Mouse (Mus musculus) adrenal gland (tissue): ENCODE data around the gene Dirc2.

Experiments
- intact Hi-C: fragments of 180-260 bp; cut with DNase I; formaldehyde crosslinking; loops from one replicate; pipeline ENCODE4 v1.15.1; 2025

The Dirc2 gene

GRCm38 (mm10) chr16:35740943-35741342, 28.2 kb downstream of the Dirc2 start:
- intact Hi-C loops, result loop anchor here (5.0 kb wide), 1 partner anchor 41 kb away; no protein-coding TSS in a partner anchor

DNA sequence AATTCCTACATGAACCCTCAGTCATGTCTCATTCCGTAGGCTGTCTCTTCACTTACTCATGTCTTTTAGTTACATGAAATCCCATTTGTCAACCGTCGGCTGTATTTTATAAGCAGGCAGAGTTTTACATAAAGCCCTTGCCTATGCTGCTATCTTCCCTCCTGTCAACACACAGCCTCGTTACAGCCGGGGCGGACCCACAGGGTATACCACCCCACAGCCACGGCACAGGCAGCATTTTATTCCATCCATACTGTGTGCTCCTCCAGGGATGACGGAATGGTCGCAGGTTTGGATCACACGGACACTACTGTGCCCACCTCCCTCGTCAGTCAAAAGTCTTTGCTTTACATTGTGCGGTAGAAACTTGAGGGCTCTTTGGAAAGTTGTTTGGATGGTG, 28.8 kb downstream of the Dirc2 start:
- intact Hi-C loops, result loop anchor here (5.0 kb wide), 1 partner anchor 42 kb away; no protein-coding TSS in a partner anchor

GRCm38 (mm10) chr16:35739548-35739947, 29.6 kb downstream of the Dirc2 start:
- intact Hi-C loops, result no loop called here

DNA sequence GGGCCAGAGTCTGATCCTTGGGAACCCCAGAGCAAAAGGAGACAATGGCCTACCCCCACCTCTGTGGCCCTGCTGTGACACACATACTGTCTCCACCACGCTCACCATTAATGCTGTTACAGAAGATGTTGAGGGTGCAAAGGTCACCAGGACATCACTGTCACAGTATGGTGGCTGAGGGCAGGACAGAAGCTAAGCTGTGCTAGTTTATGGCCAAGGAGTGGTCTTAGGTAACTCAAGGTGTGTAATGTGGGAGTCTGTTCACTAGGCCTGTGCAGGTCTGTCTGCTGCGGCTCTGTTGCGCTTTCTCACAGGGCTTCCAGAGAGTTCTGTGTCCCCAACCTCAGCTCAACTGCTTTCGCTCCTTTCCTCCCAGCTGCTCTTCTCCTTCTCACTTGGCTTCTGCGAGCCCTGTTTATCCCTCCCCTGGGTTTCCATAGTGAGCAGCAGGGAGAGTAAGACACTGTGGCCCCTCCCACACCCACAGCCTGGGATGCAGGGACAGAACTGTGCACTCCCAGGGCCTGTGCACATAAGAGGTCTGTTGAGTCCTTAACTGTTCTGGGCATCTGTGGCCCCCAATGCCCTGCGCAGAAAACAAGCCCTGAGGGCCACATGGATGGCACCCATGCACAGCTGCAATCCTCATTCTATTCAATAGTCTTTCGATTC, 30.9 kb downstream of the Dirc2 start:
- intact Hi-C loops, result no loop called here

GRCm38 (mm10) chr16:35734038-35734437, 35.1 kb downstream of the Dirc2 start:
- intact Hi-C loops, result loop anchor here (1.0 kb wide), 1 partner anchor 83 kb away; no protein-coding TSS in a partner anchor

- intact Hi-C loops, result no loop called here
These were observed 37.1 kb downstream of the Dirc2 start for GRCm38 (mm10) chr16:35732096-35732495.

DNA sequence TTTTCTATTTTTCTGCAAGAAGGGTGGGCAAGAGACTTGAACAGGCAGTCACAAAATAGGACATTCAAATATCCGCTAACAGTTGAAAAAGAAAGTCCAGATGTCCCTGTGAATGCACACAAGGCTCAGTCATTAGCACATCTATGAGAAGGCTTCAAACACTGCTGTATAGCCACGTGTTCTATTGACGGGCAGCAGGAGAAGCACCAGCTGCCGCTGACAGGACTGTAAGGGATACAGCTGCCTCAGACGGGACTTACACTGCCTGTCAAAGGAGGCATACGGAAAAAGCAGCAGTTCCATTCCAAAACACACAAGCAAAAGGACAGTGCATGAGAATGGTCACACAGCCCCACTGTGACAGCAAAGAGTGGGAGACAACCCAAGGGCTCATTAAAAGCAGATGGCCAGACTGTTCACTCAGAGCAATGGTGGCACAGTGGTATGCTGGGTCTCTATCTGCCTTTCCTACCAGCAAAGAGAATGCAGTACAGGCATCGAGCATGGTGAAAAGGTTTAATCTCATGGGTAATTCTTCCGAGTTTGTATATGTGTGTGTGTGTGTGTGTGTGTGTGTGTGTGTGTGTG, 39.9 kb downstream of the Dirc2 start:
- intact Hi-C loops, result loop anchor here (10.0 kb wide), 2 partner anchors 184 to 414 kb away; partner anchors contain the start of gene Sema5b

- intact Hi-C loops, result loop anchor here (10.0 kb wide), 2 partner anchors 182 to 412 kb away; partner anchors contain the start of gene Sema5b
These were observed 42.6 kb downstream of the Dirc2 start for GRCm38 (mm10) chr16:35726601-35727000.

DNA sequence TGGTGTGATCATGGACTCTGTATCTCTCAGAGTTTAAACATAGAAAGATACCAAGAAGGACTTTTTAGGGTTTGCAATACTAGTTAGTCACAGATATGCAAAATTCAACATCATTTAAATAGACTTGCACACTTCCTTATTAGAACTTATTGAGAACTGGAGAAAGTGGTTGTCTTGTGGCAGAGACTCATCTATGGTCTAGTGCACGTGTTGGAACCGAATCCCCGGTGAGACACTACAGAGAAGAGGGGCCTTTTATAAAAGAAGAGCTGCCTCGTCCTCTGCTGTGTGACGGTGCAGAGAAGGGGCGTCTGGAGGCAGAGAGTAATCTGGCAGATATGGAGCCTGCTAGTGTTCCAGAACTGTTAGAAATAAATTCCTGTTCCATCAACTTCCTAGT, 44.6 kb downstream of the Dirc2 start:
- intact Hi-C loops, result loop anchor here (10.0 kb wide), 2 partner anchors 180 to 410 kb away; partner anchors contain the start of gene Sema5b

GRCm38 (mm10) chr16:35717761-35718160, 51.4 kb downstream of the Dirc2 start:
- intact Hi-C loops, result no loop called here

- intact Hi-C loops, result no loop called here
These were observed 52.9 kb downstream of the Dirc2 start for GRCm38 (mm10) chr16:35716257-35716656.

DNA sequence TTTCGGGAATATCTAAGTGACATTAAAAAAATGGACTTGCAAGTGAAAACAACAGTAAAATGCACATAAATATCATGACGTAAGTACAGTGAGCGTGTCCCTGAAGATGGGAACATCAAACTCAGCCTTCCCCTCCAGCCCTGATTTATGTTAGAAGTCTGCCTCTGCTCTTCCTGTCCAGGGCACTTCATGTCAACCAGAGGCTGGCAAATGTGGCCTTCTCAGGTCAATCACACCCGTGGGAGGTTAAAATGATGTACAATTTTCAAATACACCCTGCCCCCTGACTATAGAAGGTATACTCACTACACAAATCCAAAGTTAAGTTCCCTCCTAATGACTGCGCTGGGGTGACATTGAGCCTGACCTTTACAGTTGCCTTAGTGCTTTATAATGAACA, 53.4 kb downstream of the Dirc2 start:
- intact Hi-C loops, result no loop called here

DNA sequence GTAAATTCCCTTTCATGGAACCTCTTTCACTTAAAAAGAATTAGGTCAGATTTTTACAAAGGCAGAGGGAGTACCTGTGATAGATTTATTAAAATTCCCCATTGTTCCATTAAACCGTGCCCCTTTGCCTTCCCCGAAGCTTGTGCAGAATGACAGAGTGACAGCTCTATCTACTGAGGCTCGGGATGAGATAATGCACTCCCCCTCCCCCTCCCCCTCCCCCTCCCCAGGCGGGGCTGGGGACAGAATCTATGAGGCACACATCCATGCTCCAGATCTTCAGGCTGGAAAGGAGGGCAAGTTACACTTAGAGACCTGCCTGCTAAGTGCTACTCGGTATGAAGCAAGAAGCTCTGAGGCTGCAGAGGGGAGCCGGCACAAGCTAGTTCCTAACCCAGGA, 53.8 kb downstream of the Dirc2 start:
- intact Hi-C loops, result no loop called here

GRCm38 (mm10) chr16:35714689-35715088, 54.5 kb downstream of the Dirc2 start:
- intact Hi-C loops, result no loop called here

DNA sequence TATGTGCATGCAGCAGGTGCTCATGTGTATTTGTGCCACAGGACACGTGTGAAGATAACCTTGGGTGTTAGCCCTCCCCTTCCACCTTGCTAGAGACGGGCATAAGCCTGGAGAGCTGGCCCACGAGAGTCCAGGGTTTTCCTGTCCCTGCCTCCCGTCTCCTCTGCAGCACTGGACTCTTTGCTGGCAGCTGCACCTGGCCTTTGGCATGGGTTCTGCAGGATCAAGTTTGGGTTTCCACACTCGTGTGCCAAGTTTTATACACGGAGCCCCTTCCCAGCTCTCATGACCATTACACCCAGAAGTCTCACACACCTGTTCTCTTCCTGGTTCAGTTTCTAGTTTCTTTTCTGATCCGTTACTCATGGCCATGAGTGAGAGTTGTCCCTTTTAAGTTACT, 55.5 kb downstream of the Dirc2 start:
- intact Hi-C loops, result no loop called here

GRCm38 (mm10) chr16:35711004-35711403, 58.2 kb downstream of the Dirc2 start:
- intact Hi-C loops, result no loop called here

GRCm38 (mm10) chr16:35707004-35707403, 62.2 kb downstream of the Dirc2 start:
- intact Hi-C loops, result no loop called here

DNA sequence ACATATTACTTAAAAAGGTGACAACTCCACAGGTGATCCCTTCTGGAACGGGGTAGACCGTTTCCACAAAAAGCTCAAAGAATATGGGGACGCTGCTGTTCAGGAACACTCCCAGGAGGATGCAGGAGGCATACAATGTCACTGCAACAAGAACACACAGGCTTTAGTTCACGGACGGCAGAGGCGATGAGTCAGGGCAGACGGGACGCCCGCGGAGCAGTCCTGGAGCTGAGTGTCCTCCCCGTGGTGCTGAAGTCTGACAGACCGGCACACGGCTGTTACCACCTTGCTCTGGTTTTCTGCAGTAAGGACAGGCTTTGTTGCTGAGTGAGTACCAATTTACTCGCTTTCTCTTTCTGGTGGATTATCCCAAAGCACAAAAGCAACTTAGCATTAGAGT, 64.4 kb downstream of the Dirc2 start:
- intact Hi-C loops, result no loop called here

DNA sequence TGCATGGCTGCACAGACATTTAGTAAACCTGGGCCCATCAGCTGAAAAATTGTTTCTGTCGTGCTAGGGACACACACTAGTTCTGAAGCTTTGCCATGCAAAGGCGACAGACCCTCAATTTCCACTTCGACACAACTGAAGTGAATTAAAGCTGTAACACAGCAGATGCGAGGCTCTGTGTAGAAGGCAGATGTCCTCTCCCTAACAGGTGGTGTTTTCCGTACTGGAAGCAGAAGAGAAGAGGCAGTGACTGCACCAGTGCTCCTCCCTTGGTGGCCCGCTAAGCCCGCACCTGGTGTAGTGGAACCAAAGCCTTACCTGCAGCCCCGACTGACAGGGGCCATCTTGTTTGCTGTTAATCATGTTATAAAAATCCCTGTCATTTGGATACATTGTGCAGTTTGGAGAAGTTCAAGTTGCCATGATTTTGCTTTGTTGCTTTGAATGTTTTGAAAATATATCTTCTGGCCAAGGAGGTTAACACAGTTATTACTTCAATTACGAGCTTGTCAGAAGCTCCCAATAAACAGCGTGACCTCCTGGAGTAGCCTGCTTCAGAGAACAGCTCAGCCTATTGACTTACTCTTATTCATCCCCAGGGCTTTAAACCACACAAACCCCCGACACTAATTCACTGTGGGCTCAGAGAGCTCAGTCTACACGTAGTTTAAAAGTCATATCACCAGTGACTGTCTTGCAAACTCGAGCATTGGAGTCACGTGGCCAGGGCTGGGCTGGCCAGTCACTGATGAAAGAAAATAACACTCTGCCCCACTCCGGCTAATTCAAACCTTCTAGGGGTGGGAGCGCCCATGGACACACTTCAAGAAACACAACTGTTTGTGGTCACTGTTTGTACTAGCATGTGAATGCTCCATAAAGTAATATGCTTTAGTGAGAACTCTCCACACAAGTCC, 65.1 kb downstream of the Dirc2 start:
- intact Hi-C loops, result no loop called here

DNA sequence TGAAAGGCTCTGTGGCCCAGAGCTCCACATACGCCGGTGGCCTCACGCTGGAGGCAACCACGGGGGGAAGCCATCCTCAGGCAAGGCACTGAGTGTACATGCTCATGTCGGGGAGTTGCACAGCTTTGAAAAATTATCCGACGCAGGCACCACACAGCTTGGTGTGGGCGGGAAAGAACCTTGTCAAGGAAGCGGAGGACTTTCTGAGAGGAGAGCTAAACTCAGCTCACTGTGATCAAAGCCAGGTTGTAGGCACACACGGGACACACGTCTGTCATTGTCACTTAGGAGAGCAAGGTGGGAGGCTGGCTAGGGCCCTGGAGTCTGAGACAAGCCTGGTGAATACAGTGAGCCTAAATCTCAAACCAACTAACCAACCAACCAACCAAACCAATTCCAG, 67.3 kb downstream of the Dirc2 start:
- intact Hi-C loops, result no loop called here

GRCm38 (mm10) chr16:35696103-35696502, 73.1 kb downstream of the Dirc2 start:
- intact Hi-C loops, result no loop called here
